Mouse (Mus musculus): ENCODE data around the gene Otud3. TPM values are rescaled to one million over a fixed set of nuclear protein-coding genes. Genes with fewer than 3 reads are reported as not detected.

Otud3 gene
- polyA plus RNA-seq, 2 experiments, result 0.94 to 1.5 TPM

DNA sequence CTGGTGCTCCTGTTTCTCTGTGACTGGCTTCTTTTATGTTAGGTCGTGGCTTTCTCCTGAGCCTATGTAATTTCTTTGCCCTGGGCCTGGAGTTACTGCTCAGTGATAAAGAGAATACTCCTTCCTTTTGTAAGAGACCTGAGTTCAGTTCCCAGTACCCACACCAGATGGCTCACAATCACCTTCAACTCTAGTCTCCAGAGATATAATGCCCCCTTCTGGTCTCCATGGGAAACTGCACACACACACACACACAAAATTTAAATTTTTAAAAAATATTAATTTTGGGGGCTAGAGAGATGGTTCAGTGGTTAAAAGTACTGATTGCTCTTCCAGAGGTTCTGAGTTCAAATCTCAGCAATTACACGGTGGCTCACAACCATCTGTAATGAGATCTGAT, 34.5 kb upstream of the Otud3 start:
- Histone ChIP-seq H3K4me3 (ENCODE audit: insufficient read depth in 1 of 2, low read depth in 2 of 2, low read length in 2 of 2) (no peak overlapping the region), H3K27me3 (ENCODE audit: control insufficient read depth, insufficient read depth, low read length) (no peaks in the 10 kb centered on the region), H3K36me3 (replicated peaks; ENCODE audit: control insufficient read depth, insufficient read depth, low read depth) (no peaks in the 10 kb centered on the region), H3K9me3 (ENCODE audit: control insufficient read depth, low read length) (no peaks in the 10 kb centered on the region), H3K9ac (replicated peaks) (no peak overlapping the region), H3K27ac (no peak overlapping the region), H3K4me1 (replicated peaks; ENCODE audit: control insufficient read depth in 2 of 2, insufficient read depth in 2 of 2, low read length in 1 of 2) (no peaks in the 10 kb centered on the region; a peak in 1 of 4 replicates), H3K4me2 (ENCODE audit: low read depth) (no peak overlapping the region)
- DNase-seq (ENCODE audit: low read depth in 3 of 3, low spot score in 3 of 3) (no peak), ATAC-seq (ENCODE audit: insufficient read depth) (no peak)
- WGBS (ENCODE audit: insufficient replicate concordance), result 61% methylated on average over 2 of the region's 2 CpGs
- no peak for TF ChIP-seq EP300 (IDR thresholded peaks at IDR 0.05; ENCODE audit: low read depth)
- TF ChIP-seq CTCF (IDR thresholded peaks at IDR 0.05; ENCODE audit: low read depth), result no peak

DNA sequence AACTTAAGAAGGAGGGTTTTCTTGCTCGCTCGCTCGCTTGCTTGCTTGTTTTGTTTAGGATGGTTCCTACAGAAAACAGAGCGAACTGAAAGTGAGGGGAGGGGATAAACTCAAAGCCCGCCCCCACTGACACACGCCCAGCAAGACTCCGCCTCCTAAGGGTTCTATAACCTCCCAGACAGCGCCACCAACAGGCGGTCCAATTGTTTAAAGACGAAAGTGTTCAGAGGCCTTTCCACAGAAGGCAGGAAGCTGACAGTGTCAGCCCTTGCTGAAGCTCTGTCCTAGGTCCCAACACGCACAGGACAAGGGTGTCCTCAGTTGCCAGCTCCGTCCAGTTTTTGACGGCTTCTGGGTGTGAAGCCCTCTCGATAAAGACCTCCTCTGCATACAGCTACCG, 30.0 kb upstream of the Otud3 start:
- peak; percentile 68 to 71 (median 71) for DNase-seq (ENCODE audit: low read depth in 3 of 3, low spot score in 3 of 3)
- peaks cover 0 to 3% of the 10 kb centered on the region in 2 experiments; a peak in 1 of 4 replicates for H3K4me1 ChIP-seq (replicated peaks; ENCODE audit: control insufficient read depth in 2 of 2, insufficient read depth in 2 of 2, low read length in 1 of 2)
- TF ChIP-seq EP300 (IDR thresholded peaks at IDR 0.05; ENCODE audit: low read depth), result no peak
- TF ChIP-seq CTCF (IDR thresholded peaks at IDR 0.05; ENCODE audit: low read depth), result peak; percentile 73
- H3K4me2 ChIP-seq (ENCODE audit: low read depth), result peak overlapping the region; percentile 44
- H3K9me3 ChIP-seq (ENCODE audit: control insufficient read depth, low read length), result no peaks in the 10 kb centered on the region
- no peak overlapping the region for H3K27ac ChIP-seq
- H3K27me3 ChIP-seq (ENCODE audit: control insufficient read depth, insufficient read depth, low read length), result no peaks in the 10 kb centered on the region
- H3K4me3 ChIP-seq (ENCODE audit: insufficient read depth in 1 of 2, low read depth in 2 of 2, low read length in 2 of 2), result peak overlapping the region; percentile 45
- peak; percentile 51; the same call in 1 of the 2 replicates for ATAC-seq (ENCODE audit: insufficient read depth)
- 13% methylated on average over 15 of the region's 15 CpGs for WGBS (ENCODE audit: insufficient replicate concordance)
- no peaks in the 10 kb centered on the region for H3K36me3 ChIP-seq (replicated peaks; ENCODE audit: control insufficient read depth, insufficient read depth, low read depth)
- no peak overlapping the region for H3K9ac ChIP-seq (replicated peaks)

DNA sequence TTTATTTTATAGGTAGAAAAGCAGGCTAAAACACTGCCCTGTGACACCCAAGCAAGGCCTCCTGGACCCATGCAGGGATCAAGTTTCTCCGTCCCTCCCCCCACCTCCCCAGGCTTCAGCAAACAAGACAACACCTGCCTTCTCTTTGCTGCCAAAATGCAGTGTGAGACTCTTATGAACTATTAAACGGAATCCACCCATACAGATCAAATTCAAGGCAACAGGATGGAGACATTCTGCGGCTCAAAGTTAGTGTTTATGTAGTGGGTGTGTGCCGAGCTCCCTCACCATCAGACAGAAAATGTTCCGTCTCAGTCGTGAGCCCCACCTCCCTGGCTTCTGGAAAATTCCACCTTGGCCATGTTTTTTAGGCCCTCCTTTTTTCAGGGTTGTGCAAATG, 28.2 kb upstream of the Otud3 start:
- ATAC-seq (ENCODE audit: insufficient read depth) (no peak), DNase-seq (ENCODE audit: low read depth in 3 of 3, low spot score in 3 of 3) (no peak)
- no peak overlapping the region for H3K4me2 ChIP-seq (ENCODE audit: low read depth)

DNA sequence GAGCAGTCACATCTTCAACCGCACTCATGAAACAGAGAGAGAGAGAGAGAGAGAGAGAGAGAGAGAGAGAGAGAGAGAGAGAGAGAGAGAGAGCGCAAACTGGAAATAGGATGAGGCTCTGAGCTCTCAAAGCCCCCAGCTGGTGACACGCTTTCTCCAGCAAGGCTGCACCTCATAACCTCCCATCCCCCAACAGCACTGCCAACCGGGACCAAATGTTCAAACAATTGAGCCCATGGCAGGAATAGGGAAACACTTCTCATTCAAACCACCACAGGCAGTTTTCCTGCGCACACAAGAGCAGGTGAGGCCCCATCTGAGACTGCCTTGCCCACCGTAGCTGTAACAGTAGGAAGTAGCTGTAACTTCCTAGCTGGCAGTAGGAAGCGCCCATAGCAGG, 27.7 kb upstream of the Otud3 start:
- no peaks in the 10 kb centered on the region for H3K36me3 ChIP-seq (replicated peaks; ENCODE audit: control insufficient read depth, insufficient read depth, low read depth)
- ATAC-seq (ENCODE audit: insufficient read depth) (no peak), DNase-seq (ENCODE audit: low read depth in 3 of 3, low spot score in 3 of 3) (no peak)
- TF ChIP-seq CTCF (IDR thresholded peaks at IDR 0.05; ENCODE audit: low read depth) (no peak), EP300 (IDR thresholded peaks at IDR 0.05; ENCODE audit: low read depth) (no peak)
- no peaks in the 10 kb centered on the region for H3K27me3 ChIP-seq (ENCODE audit: control insufficient read depth, insufficient read depth, low read length)
- H3K4me3 ChIP-seq (ENCODE audit: insufficient read depth in 1 of 2, low read depth in 2 of 2, low read length in 2 of 2), result no peak overlapping the region
- H3K9ac ChIP-seq (replicated peaks), result no peak overlapping the region
- peaks cover 0 to 3% of the 10 kb centered on the region in 2 experiments; a peak in 1 of 4 replicates for H3K4me1 ChIP-seq (replicated peaks; ENCODE audit: control insufficient read depth in 2 of 2, insufficient read depth in 2 of 2, low read length in 1 of 2)
- no peak overlapping the region for H3K27ac ChIP-seq
- H3K4me2 ChIP-seq (ENCODE audit: low read depth), result no peak overlapping the region
- WGBS (ENCODE audit: insufficient replicate concordance), result 37% methylated on average over 6 of the region's 7 CpGs
- no peaks in the 10 kb centered on the region for H3K9me3 ChIP-seq (ENCODE audit: control insufficient read depth, low read length)

More for the DNA sequence above, 28.2 kb upstream of the Otud3 start:
- 56% methylated on average over 6 of the region's 6 CpGs for WGBS (ENCODE audit: insufficient replicate concordance)
- Histone ChIP-seq H3K27ac (no peak overlapping the region), H3K27me3 (ENCODE audit: control insufficient read depth, insufficient read depth, low read length) (no peaks in the 10 kb centered on the region), H3K4me1 (replicated peaks; ENCODE audit: control insufficient read depth in 2 of 2, insufficient read depth in 2 of 2, low read length in 1 of 2) (peaks cover 0 to 3% of the 10 kb centered on the region in 2 experiments; a peak in 1 of 4 replicates), H3K4me3 (ENCODE audit: insufficient read depth in 1 of 2, low read depth in 2 of 2, low read length in 2 of 2) (no peak overlapping the region), H3K36me3 (replicated peaks; ENCODE audit: control insufficient read depth, insufficient read depth, low read depth) (no peaks in the 10 kb centered on the region), H3K9me3 (ENCODE audit: control insufficient read depth, low read length) (no peaks in the 10 kb centered on the region), H3K9ac (replicated peaks) (no peak overlapping the region)
- TF ChIP-seq EP300 (IDR thresholded peaks at IDR 0.05; ENCODE audit: low read depth) (no peak), CTCF (IDR thresholded peaks at IDR 0.05; ENCODE audit: low read depth) (no peak)

DNA sequence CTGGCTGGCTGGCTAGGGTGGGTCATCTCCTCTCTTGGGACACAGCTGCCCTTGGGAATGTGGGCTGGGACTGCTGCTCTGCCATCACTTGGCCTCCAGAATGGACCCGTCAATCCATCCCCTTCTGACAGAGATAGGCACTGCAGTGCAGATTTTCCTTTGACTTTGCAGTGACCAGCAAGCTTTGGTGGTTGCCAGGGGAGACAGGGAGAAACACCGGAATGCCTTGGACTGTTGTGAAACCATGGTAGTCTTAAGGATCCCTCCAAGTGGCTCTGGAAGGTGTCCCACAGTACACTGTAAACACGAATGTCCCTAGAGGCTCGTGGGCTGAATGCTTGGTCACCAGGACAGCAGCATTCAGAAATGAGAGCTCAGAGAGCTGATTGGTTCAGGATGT, 25.7 kb upstream of the Otud3 start:
- Histone ChIP-seq H3K4me1 (replicated peaks; ENCODE audit: control insufficient read depth in 2 of 2, insufficient read depth in 2 of 2, low read length in 1 of 2) (peaks cover 0 to 3% of the 10 kb centered on the region in 2 experiments; a peak in 1 of 4 replicates), H3K27me3 (ENCODE audit: control insufficient read depth, insufficient read depth, low read length) (no peaks in the 10 kb centered on the region), H3K9ac (replicated peaks) (no peak overlapping the region), H3K4me2 (ENCODE audit: low read depth) (no peak overlapping the region), H3K27ac (no peak overlapping the region), H3K36me3 (replicated peaks; ENCODE audit: control insufficient read depth, insufficient read depth, low read depth) (no peaks in the 10 kb centered on the region), H3K4me3 (ENCODE audit: insufficient read depth in 1 of 2, low read depth in 2 of 2, low read length in 2 of 2) (no peak overlapping the region), H3K9me3 (ENCODE audit: control insufficient read depth, low read length) (no peaks in the 10 kb centered on the region)
- no peak for TF ChIP-seq CTCF (IDR thresholded peaks at IDR 0.05; ENCODE audit: low read depth)
- no peak for TF ChIP-seq EP300 (IDR thresholded peaks at IDR 0.05; ENCODE audit: low read depth)
- WGBS (ENCODE audit: insufficient replicate concordance), result 50% methylated on average over 4 of the region's 4 CpGs
- ATAC-seq (ENCODE audit: insufficient read depth) (no peak), DNase-seq (ENCODE audit: low read depth in 3 of 3, low spot score in 3 of 3) (no peak)

All from liver, embryonic 14.5 days (tissue).